Mouse (Mus musculus) testis, adult 2 months (tissue): ENCODE results near the gene G6pc. TPM values are rescaled to one million over a fixed set of nuclear protein-coding genes. Genes with fewer than 3 reads are reported as not detected.
"Not testable (repeated sequence)": the region's sequence is repeated elsewhere in the genome, so short reads cannot be mapped to it uniquely, and the experiment has no call there.

Experiments
- H3K27ac ChIP-seq: fragments of 200-500 bp; 2 replicates; pipeline ENCODE4 v1.5.1; 2012; ENCODE audit warnings: low read depth, low read length; ENCODE audit not compliant: control insufficient read depth, insufficient read depth
- H3K27me3 ChIP-seq: fragments of 200-500 bp; 2 replicates; pipeline ENCODE4 v1.6.1; 2012; ENCODE audit warnings: mild to moderate bottlenecking, low read length, moderate library complexity; ENCODE audit not compliant: control insufficient read depth, insufficient read depth
- H3K36me3 ChIP-seq: fragments of 200-500 bp; 2 replicates; pipeline ENCODE4 v1.6.1; 2012; ENCODE audit warnings: mild to moderate bottlenecking, low read length; ENCODE audit not compliant: control insufficient read depth, insufficient read depth
- H3K4me1 ChIP-seq: fragments of 200-500 bp; 2 replicates; pipeline ENCODE4 v1.6.1; 2012; ENCODE audit warnings: low read length; ENCODE audit not compliant: control insufficient read depth, insufficient read depth
- H3K4me3 ChIP-seq: fragments of 200-500 bp; 2 replicates; pipeline ENCODE4 v1.5.1; 2012; ENCODE audit warnings: low read depth, mild to moderate bottlenecking, low read length, moderate library complexity, mixed read lengths; ENCODE audit not compliant: control insufficient read depth
- CTCF ChIP-seq: fragments of 200-500 bp; IDR thresholded peaks from 2 replicates; pipeline ENCODE4 v1.5.1; 2012; ENCODE audit warnings: low read depth, mild to moderate bottlenecking, inconsistent platforms, low read length, moderate library complexity; ENCODE audit not compliant: control insufficient read depth, insufficient read depth, insufficient replicate concordance
- POLR2A ChIP-seq: fragments of 200-500 bp; IDR thresholded peaks from 2 replicates; pipeline ENCODE4 v1.6.1; 2012; ENCODE audit warnings: low read depth, mild to moderate bottlenecking, inconsistent platforms, low read length, moderate library complexity; ENCODE audit not compliant: control insufficient read depth
- polyA plus RNA-seq: library from polyadenylated mRNA; depleted of rRNA; stranded (reverse); fragments of >200 nt; gene quantifications from 2 replicates; pipeline ENCODE4 v1.2.3, GENCODE M21; 2012; rRNA removed

Gene G6pc
- polyA plus RNA-seq = not detected in 2 replicates

- H3K36me3 ChIP-seq = no peaks in the 10 kb centered on the region
- no peak within 1 kb of the TSS for H3K27ac ChIP-seq
- H3K4me1 ChIP-seq = no peaks in the 10 kb centered on the region
- H3K4me3 ChIP-seq = no peak within 1 kb of the TSS
- no peaks in the 10 kb centered on the region for H3K27me3 ChIP-seq
- TF ChIP-seq POLR2A = no peak
Observed at GRCm38 (mm10) chr11:101367326-101367935, at the start of gene G6pc. TSS of gene G6pc (plus strand) at chr11:101367561.

- TF ChIP-seq CTCF = peak; percentile 79; the same call in 1 of the 2 replicates
- TF ChIP-seq POLR2A = no peak
- Histone ChIP-seq H3K27me3 (no peaks in the 10 kb centered on the region), H3K4me1 (no peaks in the 10 kb centered on the region), H3K4me3 (no peak overlapping the region), H3K36me3 (no peaks in the 10 kb centered on the region; the same call in 1 of the 2 replicates), H3K27ac (no peak overlapping the region)
Observed at GRCm38 (mm10) chr11:101323609-101324008, 43.8 kb upstream of the G6pc start.

GRCm38 (mm10) chr11:101324763-101325162, 42.6 kb upstream of the G6pc start, which contains the start of gene Aoc2:
TSS of gene Aoc2 (plus strand) at chr11:101325063.
- H3K36me3 ChIP-seq = no peaks in the 10 kb centered on the region; the same call in 1 of the 2 replicates
- no peaks in the 10 kb centered on the region for H3K27me3 ChIP-seq

GRCm38 (mm10) chr11:101325201-101325600, 42.2 kb upstream of the G6pc start:
- not testable (repeated sequence) for H3K27ac ChIP-seq, H3K27me3 ChIP-seq, H3K4me3 ChIP-seq, H3K36me3 ChIP-seq, H3K4me1 ChIP-seq

More at GRCm38 (mm10) chr11:101324763-101325162, 42.6 kb upstream of the G6pc start, which contains the start of gene Aoc2:
- no peak for TF ChIP-seq POLR2A
- no peak for TF ChIP-seq CTCF
- H3K4me3 ChIP-seq = peak within 1 kb of the TSS; percentile 6
- no peaks in the 10 kb centered on the region for H3K4me1 ChIP-seq
- H3K27ac ChIP-seq = no peak within 1 kb of the TSS

- Histone ChIP-seq H3K4me3 (peak overlapping the region; percentile 40), H3K4me1 (no peaks in the 10 kb centered on the region), H3K27ac (no peak overlapping the region), H3K36me3 (no peaks in the 10 kb centered on the region; the same call in 1 of the 2 replicates), H3K27me3 (no peaks in the 10 kb centered on the region)
- TF ChIP-seq CTCF (no peak), POLR2A (peak; percentile 22; the same call in 1 of the 2 replicates)
Observed at GRCm38 (mm10) chr11:101326147-101326546, 41.2 kb upstream of the G6pc start.

- no peak for TF ChIP-seq CTCF
- no peak for TF ChIP-seq POLR2A
- no peaks in the 10 kb centered on the region; the same call in 1 of the 2 replicates for H3K36me3 ChIP-seq
- H3K4me3 ChIP-seq = no peak overlapping the region
- no peak overlapping the region for H3K27ac ChIP-seq
- no peaks in the 10 kb centered on the region for H3K4me1 ChIP-seq
- H3K27me3 ChIP-seq = no peaks in the 10 kb centered on the region
Observed at GRCm38 (mm10) chr11:101327311-101327710, 40.0 kb upstream of the G6pc start.

- Histone ChIP-seq H3K27ac (no peak overlapping the region), H3K4me3 (no peak overlapping the region), H3K4me1 (no peaks in the 10 kb centered on the region), H3K36me3 (no peaks in the 10 kb centered on the region), H3K27me3 (no peaks in the 10 kb centered on the region)
- TF ChIP-seq CTCF (no peak), POLR2A (no peak)
Observed at GRCm38 (mm10) chr11:101328941-101329635, 38.3 kb upstream of the G6pc start.
